Mouse (Mus musculus) cortical plate, adult 2 months (tissue): ENCODE results near the gene Phf21a.

Source experiments
- CTCF ChIP-seq: fragments of 200-500 bp; IDR thresholded peaks from 2 replicates; pipeline ENCODE4 v1.5.1; 2011; ENCODE audit warnings: mild to moderate bottlenecking, control low read depth, low read length; ENCODE audit not compliant: insufficient read depth; ENCODE audit errors: extremely low read depth
- POLR2A ChIP-seq: fragments of 200-500 bp; IDR thresholded peaks from 2 replicates; pipeline ENCODE4 v1.6.1; 2011; ENCODE audit warnings: mild to moderate bottlenecking, low read length, control low read depth; ENCODE audit not compliant: insufficient read depth; ENCODE audit errors: extremely low read depth

DNA sequence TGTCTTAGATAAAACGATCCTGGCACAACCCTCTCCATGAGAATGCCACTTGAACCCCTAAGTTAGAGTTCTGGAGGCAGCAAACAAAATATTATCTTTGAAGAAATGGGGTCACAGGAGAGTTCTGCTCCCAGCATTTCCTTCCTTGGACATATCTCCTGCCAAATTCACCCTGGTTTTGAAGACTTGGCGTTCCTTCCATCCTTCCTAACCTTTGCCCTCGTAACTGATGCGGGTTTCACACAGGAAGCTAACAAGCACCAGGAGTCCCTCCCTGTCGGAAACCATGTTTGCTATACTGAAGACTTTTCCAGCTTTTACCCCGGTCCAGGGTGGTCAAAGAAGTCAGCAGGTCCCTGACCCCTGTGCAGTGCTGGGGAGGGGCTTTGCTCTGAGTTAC is 261.3 kb downstream of the Phf21a start:
- TF ChIP-seq CTCF (no peak), POLR2A (no peak)
